Mouse (Mus musculus): ENCODE data around the gene Crybb3. TPM values are rescaled to one million over a fixed set of nuclear protein-coding genes. Genes with fewer than 3 reads are reported as not detected.

Crybb3 gene
- total RNA-seq (2021): 1 to 10 TPM; 2.8 to 2.9 TPM
- long read RNA-seq, experiment 1, partial matches to known transcripts: 1 of 1 reads
- long read RNA-seq, experiment 1, other reads (novel, unspliced or antisense): 0 of 1 reads
- long read RNA-seq, experiment 2, partial matches to known transcripts: 0 of 1 reads
- long read RNA-seq, experiment 2, other reads (novel, unspliced or antisense): 0 of 1 reads

DNA sequence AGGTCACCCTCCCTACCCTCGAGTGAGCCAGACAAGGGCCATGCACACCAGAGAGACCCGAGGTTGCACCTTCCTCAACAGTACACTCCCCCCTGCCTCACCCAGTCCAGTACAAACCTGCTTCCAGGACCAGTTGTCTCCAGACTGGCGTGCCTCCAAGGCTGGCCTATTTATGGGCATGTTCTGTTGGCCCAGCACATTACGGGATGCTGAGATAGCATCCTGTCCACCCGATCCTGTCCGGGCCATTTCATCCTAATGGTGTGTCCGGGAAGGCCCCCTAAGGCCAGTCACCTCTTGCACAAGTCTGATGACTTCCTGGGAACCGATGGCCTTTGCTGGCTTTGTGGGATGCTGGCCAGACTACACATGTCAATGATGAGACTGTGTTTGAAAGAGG, at the start of gene Crybb3:
TSS of gene Crybb3 (minus strand) at position 146 of the 400 bp plus-strand sequence.
- DNase-seq: peak; percentile 49 to 53
- intact Hi-C loops (cut with DNase I): no loop called here

DNA sequence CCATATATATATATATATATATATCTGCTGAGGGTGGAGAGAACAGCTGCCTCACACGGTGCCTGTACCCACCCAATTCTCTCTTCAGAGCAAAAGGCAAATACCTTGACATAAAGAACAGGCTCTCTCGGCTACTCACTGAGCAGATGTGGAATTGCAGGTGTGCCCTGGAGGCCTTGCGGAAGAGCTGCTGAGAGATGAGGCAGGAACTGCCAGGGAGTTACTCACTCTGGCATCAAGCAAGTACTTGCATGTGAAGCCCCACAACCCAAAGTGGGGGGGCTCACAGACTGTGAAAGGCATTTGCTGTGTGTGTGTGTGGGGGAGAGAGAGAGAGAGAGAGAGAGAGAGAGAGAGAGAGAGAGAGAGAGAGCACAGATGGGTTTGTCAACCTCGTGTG, 47.0 kb upstream of the Crybb3 start:
- intact Hi-C loops (cut with DNase I): no loop called here
- DNase-seq: no peak

DNA sequence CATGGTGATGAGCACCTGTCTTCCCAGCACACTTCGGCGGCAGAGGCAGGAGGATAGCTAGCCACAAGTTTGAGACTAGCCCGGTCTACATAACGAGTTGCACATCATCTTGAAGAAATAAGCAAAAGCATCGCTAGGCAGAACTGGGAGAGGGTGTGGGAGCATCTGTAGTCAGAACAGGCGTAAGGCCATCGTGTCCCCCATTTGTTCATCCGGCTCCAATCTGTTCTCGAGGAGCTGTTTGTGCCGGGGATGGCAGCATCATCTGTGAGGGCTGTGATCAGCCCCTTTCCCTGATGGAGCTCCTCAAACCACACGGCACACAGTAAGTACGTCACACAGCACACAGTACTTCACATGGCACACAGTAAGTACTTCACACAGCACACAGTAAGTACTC, 45.1 kb upstream of the Crybb3 start:
- DNase-seq: no peak
- intact Hi-C loops (cut with DNase I): no loop called here

DNA sequence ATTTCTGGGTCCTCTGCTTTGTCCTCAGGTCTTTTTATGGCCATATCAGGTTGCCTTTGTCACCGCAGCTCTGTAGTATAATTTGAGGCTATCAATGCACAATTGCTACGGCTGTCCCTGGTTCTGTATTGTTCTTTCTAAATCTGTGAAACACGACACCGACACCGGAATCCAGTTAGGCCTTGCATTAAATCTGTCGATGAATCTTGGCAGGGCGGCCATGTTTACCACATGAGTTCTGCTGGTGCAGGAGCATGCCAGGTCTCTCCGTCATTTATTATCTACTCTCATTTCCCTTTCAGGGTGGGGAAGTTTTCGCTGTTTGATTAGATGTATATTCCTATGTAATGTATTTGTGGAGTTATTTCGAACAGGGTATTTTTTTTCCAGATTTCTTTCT, 42.3 kb upstream of the Crybb3 start:
- intact Hi-C loops (cut with DNase I): no loop called here
- no peak for DNase-seq

DNA sequence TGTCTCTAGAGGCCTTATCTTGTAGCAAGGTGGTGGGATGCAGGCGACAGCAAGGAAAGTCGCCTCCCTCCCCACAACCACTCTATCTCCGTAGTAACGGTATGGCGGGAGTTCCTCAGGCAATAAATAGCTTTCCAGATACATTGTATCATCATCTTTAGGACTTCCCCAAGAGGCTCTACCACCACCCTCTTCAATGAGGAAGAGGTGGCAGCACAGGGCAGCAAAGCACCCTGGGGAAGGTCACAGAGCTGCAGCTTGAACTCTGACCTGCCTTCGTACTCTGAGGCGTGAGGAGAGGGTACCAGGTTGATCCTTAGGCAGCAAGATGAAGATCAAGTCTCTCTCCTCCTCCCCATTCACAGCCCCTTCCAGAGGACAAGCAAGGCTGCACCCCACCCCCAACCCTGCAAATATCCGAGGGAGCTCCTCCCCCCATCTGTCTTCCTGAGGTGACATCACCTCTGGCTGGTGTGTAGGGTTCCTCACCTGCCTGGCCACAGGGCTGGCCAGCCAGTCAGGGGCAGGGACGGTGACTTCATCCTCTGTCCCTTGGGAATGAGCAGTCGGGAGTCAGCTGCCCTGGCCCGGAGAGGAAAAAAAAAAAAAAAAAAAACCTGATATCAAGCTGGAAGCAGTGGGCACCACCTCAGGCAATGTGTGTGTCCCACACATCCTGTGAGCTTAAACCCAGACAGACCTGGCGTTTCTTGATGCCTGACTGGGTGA, 41.1 kb upstream of the Crybb3 start:
- peak in 1 of 2 experiments; percentile 38 for DNase-seq
- intact Hi-C loops (cut with DNase I): no loop called here

DNA sequence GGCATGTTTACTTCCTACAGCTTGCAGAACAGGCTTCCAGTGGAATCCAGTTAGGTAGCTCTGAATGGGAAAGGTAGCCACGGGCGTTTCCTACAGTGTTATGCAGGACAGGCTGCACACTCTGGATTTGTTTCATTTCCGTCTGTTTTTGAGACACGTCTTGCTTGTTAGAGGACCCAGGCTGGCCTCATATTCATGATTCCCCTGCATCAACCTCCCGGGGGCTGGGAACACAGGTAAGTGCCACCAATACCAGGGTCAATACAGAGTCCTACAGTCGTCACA, 40.1 kb upstream of the Crybb3 start:
- no peak for DNase-seq
- intact Hi-C loops (cut with DNase I): no loop called here

DNA sequence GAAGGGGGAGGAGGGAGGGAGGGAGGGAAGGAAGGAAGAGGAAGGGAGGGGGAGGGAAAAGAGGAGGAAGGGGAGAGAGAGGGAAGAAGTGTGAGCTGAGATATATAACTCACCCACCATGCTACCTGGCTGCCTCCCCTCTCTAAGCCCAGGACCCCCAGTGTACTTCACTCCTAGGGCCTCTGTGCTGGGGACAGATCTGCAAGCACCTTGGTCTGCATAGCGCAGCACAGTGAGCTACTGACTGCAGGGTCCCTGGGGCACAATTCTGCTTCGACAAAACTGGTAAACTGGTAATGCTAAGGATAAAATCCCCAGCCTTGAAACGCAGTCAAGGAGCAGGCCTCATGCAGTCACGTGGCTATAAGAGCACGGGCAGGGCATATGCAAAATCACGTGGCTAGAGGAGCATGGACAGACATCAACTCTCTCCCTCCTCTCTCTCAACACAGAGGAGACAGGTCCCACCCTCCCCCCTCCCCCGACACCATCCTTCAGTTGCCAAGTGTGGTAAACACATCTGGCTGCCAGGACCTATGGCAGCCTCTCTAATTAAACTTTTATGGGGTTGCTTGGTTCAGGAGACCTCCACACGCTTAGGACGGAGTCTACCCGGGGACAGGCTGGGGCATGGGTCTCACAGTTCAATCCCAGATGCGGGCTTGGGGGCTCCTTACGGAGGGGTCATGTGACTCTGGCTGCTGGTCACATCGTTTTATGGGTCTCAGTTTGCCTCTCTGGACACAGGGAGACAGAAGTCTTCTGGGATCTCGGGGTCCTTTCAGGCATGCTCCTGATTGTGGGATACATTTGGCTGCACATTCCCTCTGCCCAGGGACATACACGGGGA, 39.6 kb upstream of the Crybb3 start:
- no peak for DNase-seq

DNA sequence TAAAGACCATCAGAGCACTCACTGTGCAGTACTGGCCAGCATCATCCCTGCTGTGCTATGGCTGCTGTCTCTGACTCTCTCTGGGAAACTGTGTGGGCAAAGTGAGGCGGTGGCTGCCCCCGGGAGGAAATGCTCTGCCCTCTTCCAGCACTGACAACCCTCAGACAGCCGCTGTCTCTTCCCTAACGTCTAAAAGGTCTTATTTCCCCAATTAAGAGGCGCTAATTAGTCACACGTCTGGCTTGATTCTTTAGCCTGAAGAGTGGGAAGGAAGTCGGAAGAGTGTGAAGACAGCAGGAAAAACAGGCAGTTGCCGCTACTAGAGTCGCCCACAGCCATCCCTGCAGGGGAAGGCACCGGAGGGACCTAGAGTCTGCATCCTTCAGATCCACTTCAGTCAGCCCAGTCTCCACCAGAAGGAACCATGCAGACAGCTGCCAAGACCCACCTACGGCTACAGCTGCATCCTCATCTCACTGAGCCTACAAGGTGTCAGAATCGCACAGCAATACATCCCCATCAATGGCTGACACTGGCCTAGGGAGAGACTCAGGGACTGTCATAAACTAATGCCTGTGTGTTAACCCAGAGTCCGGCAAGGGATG, 38.6 kb upstream of the Crybb3 start:
- intact Hi-C loops (cut with DNase I): no loop called here
- no peak for DNase-seq

More for the DNA sequence above, 39.6 kb upstream of the Crybb3 start:
- intact Hi-C loops (cut with DNase I): no loop called here

DNA sequence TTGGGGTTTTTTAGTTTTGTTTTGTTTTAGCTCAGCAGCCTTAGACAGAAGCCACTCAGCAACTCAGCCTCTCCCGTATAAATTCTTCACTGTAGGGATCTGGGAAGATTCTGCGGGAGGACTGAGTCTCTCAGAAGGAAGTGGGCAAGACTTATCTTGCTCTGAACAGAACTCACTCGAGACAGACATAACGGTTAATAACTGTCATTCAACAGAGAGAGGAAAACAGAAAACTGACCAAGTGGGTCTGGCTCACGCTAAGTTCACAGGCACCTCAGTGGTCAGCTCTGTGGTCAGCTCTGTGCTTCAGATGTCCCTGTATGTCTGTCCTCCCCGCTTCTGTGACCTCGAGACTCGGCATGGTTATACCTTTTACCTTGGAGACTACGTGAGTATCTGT, 37.9 kb upstream of the Crybb3 start:
- intact Hi-C loops (cut with DNase I): no loop called here
- DNase-seq: no peak

DNA sequence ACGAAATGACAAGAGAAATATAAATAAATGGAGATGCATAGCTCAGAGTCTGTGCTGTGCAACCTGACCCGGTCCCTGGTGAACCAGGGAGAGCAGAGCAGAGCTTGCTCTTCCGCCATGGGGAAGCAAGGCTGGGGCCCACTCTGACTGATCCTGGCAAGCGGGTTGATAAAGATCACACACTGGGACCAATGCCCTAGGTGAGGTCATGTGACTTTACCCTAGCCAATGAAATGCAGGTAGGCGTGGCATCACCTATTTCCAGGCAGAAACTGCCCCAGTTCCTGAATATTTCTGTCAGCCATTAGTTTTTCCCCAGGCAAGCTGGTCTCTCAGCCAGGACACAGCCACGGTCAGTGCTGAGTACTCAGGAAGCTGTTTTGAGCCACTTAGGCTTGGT, 37.3 kb upstream of the Crybb3 start:
- intact Hi-C loops (cut with DNase I): no loop called here
- no peak for DNase-seq

DNA sequence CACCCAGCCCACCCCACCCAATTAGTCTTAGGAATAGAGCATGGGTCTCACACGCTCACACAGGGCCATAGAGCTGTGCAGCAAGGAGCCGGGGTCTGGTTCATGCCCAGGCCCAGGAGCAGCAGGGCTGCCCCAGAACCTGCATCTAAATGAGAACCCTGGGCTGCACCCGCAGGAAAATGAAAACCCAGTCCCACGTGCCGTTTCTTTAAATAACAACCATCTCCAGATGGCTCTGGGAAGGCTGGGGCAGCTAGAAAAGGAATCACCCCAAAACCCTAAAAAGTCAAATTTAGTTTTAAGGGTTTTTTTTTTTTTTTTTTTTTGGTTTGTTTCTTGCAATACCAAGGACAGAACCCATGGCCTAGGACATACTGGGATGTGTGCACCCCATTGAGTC, 36.0 kb upstream of the Crybb3 start:
- intact Hi-C loops (cut with DNase I): no loop called here
- DNase-seq: no peak

DNA sequence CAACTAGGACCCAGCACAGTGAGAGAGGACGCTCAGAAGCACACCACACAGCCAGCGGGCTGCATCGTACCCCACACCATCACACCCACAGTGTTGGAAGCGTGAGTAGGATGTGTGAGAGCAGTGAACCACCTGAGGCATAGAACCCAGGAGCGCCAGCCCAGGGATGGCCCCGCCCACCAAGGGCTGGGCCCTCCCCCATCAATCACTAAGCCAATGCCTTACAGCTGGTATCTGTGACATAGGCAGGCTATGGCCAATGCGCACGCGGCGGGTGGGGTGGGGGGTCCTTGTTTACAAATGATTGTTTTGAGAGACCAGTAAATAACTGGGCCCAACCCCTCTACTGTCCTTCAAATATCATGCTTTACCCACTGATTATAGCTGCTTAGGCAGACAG, 34.5 kb upstream of the Crybb3 start:
- intact Hi-C loops (cut with DNase I): no loop called here
- DNase-seq: no peak

DNA sequence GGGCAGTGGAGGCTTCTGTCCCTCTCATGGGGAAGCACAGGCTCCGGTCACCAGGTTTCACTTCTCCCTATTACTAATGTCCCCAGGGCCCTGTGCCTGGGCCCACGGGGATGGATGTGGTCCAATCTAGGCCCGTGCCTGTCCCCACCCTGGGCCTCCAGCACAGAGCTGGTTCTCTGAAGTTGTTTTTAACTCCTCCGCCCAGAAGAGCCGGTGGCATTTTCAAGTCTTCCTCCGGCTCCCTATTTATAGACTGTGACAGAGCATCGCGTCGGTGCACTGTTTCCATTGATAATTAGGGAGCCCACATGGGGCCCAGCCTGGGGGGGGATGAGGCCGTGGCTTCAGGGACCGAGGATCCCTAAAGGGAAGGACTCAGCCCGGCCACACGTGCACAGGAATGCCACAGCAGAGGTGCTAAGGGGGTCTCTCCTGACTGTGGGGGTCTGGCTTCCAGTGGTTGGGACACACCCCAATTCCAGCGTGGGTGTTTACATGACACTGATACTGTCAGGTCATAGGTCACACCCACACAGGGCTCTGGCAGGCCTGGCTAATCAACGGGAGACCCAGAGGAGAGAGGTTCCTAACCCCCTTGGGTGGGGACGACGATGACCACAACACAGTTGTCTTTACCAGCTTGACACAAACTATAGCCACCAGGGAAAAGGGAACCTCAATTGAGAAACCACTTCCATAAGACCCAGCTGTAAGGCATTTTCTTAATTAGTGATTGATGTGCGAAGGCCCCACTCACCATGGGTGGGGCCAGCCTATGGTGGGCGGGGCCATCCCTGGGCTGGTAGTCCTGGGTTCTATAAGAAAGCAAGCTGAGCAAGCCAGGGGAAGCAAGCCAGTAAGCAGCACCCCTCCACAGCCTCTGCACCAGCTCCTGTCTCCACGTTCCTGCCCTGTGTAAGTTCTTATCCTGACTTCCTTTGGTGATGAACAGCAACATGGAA, 33.2 kb upstream of the Crybb3 start:
- DNase-seq: peak; percentile 44 to 47

DNA sequence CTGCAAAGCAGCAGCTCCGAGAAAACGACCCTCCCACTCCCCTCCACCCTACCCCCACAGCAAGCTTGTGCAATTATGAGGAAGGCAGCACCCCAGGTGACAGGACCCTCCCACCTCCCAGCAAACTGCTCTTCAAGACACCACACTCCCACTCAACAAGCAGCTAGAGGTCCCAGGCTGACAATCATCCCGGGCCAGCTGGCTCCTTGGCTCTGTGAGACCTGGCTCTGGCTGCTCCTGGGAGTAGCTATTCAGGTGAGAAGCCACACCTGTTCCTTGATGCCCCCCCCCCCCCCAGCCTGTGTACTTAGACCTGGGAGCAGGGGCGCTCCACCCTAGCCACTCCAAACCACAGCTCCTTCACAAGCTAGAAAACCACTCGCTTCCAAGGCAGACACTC, 31.7 kb upstream of the Crybb3 start:
- no peak for DNase-seq
- intact Hi-C loops (cut with DNase I): no loop called here

More for the DNA sequence above, 33.2 kb upstream of the Crybb3 start:
- intact Hi-C loops (cut with DNase I): no loop called here

DNA sequence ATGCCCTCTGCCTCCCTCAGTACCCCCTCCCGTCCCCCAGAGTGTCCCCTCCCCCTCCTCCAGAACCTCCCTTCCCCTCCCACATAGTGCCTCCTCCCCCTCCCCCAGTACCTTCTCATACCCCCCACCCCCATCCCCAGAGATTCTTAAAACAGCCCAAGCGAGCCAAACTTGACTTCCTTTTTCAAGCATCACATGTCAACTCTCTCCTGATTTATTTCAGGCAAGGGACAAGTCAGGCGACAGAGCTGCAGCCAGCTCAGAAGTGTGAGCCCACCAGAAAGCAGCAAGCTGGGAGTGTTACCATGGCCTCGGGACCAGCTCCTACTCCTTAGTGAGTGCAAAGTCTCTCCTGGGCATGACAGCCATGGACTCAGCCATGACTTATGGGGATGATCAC, 30.0 kb upstream of the Crybb3 start:
- no peak for DNase-seq
- intact Hi-C loops (cut with DNase I): no loop called here

DNA sequence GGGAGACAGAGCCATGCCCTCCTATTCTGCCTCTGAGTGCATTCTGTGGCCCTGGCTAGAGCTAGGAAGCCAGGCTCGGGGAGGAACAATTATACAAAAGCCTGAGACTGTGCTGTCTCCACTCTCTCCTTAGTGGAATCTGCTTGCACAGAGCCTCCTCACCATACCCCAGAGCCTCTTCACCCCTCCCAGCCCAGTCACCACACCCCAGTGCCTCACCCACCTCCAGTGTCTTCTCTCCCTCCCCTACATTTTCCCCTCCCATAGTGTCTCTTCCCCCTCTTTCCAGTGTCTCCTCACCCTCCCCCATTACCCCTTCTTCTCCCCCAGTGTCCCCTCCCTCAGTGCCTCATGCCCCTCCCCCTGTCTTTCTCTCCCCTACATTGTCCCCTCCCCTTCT, 29.5 kb upstream of the Crybb3 start:
- no peak for DNase-seq
- intact Hi-C loops (cut with DNase I): loop anchor here (1.0 kb wide), 1 partner anchor 29 kb away; no protein-coding TSS in a partner anchor

DNA sequence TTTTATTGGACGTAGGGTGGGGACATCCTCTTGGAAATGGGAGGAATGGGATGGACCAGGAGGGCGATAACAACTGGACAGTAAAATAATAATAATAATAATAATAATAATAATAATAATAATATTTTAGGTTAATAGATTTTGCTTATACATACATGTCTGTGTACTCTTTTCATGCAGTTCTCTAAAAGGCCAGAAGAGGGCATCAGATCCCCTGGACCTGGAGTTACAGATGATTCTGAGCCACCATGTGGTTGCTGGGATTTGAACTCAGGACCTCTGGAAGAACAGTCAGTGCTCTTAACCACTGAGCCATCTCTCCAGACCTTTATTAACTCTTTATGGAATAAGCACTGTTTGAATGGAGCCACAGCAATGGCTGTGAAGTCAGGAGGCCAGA, 28.3 kb upstream of the Crybb3 start:
- DNase-seq: peak in 1 of 2 experiments; percentile 45
- intact Hi-C loops (cut with DNase I): loop anchor here (1.0 kb wide), 1 partner anchor 31 kb away; no protein-coding TSS in a partner anchor

DNA sequence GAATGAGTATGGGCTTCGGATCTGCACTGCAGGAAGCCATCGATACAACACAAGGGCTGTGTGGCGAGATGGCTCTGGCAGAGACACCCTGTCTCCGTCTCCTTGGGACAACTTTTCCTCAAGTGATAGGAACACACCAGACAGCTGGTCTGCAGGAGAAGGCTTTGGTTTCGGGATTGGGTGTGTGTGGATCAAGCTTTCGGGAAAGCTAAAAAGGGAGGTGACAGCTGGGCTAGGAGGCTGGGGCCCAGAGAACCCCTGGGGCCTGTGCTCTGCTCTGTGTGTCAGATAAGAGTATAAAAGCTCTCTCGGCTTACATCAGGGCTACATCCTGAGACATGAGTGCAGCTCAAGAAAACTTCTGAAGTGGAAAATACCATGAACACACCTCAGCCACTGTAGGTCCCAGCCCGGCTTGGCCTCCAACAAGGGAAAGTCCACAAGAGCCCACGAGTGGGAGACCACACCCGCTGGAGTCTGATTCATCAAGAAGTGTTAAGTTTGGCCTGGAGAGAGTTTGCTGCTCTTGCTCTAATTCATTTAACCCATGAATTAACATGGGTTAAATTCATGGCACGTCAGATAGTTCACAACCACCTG, 26.9 kb upstream of the Crybb3 start:
- DNase-seq: peak in 1 of 2 experiments; percentile 23
- intact Hi-C loops (cut with DNase I): no loop called here

DNA sequence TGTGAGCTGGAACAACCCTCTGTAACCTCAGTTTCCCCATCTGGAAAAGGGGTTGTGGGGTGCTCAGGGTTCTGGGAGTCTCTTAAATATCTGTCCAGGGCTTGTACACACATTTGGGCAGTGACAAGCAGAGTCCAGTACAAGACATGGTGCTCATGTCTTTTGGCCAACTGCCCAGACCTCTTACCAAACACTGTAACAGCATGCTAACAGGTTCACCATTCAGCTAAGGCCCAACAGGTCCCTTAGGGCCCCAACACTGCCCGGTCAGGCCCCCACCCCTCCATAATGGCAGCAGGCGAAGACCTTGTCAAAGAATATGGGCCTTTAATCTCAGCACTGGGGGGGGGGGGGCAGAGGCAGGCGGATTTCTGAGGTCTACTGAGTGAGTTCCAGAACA, 26.3 kb upstream of the Crybb3 start:
- DNase-seq: peak; percentile 27 to 52
- intact Hi-C loops (cut with DNase I): no loop called here

DNA sequence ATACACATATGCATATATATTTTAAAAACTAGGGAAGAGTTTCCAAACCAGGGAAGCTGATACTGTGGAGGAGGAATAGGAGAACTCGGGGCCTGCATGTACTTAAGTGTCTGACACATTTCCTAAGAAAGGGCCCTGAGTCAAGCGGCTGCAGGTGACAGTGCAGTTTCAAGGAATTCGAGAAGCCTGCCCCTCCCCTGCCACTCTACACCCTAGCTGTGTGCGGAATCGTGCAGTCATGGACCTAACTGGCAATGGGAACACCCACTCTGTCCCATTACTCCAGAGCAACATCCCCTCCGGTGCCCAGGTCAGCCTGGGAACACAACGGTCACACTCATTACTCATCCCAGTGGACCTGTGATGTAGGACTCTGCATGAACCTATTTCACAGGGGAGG, 25.2 kb upstream of the Crybb3 start:
- DNase-seq: no peak
- intact Hi-C loops (cut with DNase I): no loop called here

Measured in heart, postnatal 14 days (tissue).